Mouse (Mus musculus): ENCODE data around the gene Cox16.

DNA sequence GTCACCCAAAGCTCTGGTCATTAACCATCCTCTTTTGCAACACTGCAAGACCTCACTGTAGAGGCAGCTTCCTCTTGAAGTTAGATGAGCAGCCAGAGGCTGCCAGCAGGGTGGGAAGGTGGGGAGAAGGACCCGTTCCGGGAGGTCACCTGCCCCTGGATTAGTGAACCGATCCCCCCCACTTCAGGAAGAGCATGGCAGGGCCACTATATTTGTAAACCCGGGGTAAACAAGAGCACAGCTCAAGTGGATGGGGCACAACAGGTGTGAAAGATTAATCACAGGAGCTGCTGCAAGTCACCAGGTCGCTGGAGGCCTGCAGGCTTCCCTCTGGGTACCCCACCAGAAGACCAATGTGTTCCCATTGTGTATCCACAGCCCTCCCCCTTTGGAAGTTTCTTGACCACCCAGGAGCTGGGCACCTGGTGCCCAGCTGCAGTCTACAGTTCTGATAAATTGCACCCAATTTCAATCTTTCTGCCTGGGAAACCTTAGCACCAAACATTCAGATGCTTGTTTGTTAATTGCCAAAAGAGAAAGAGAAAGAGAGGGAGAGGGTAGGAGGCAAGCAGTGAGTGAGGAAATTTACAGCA lies 153.8 kb downstream of the Cox16 start:
- TF ChIP-seq POLR2A (IDR thresholded peaks at IDR 0.05; ENCODE audit: borderline replicate concordance, control insufficient read depth, low read depth, low read length) (no peak), CTCF (IDR thresholded peaks at IDR 0.05; ENCODE audit: control insufficient read depth, insufficient read depth, low read length) (no peak)
